Mouse (Mus musculus) left cerebral cortex, postnatal 10 days (tissue): ENCODE results near the gene Ranbp17. TPM values are rescaled to one million over a fixed set of nuclear protein-coding genes. Genes with fewer than 3 reads are reported as not detected.
A peak's percentile ranks its signal among the peaks of the same experiment; 100 is the strongest.

ENCODE experiments used
- DNase-seq, 2 experiments: peaks; one replicate each; pipeline ENCODE4 v3.0.0; 2021 to 2022; ENCODE audit warnings: low spot score in 2 of 2, mixed read lengths in 1 of 2; ENCODE audit errors: extremely low spot score in 1 of 2
- intact Hi-C: fragments of 180-260 bp; cut with DNase I; formaldehyde crosslinking; loops from one replicate; pipeline ENCODE4 v1.15.1; 2025
- total RNA-seq, 2 experiments: library from RNA; stranded (reverse); gene quantifications; 2 replicates each; pipeline ENCODE4 v1.2.3; 2021

Ranbp17 gene
- total RNA-seq: 10 to 100 TPM in 1 of 2 experiments, 1 to 10 TPM in 1; 9.6 to 10.8 TPM

DNA sequence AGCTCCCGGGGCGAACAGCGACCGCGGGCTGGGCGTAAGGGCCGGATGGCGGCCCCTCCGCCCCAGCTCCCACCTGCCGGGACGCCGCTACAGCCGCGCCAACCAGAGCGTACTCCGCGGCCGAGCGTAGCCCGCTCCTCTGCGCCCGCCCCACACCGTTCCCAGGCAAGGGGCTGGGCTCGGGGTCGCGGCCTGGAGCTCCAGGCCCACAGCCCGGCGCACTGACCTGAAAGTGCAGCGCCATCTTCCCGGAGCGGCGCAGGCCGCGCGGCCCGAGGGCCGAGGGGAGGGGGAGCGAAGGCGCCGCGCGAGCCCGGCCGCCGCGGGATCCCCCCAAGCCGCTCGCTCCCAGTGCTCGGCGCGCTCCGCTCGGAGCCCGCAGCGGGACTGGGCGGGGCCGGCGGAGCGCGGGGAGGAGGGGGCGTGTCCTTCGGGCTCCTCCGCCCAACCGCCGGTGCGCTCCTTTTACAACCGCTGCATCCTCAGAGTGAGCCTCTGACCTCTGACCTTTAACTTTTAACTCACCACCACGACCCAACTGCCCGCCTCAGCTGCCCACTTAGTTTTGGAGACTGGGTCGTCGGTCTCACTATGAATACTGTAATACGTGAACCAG lies at the start of gene Ranbp17:
Gene Ranbp17 (minus strand): TSS at position 371 of the 616 bp plus-strand sequence.
- intact Hi-C loops: no loop called here
- peak; percentile 4 to 77 for DNase-seq

DNA sequence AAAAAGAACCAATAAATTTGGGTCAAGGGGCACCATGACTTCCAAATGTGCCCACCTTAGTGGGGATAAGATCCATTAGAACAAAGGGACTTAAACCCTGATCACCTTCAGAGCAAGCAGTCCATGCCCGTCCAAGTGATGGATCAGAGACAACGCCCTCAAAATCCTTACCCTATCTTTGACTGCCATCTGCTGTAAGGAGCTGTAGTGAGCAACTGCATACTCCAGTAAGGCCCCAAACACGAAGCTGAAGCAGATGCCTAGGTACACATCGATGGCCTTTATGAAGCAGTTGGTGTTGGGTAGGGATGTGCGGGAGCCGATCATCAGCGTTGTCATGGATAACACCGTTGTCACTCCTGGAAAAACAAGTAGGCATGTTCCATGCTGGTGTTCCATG lies 40.6 kb upstream of the Ranbp17 start:
- intact Hi-C loops: loop anchor here (5.0 kb wide), 1 partner anchor 377 kb away; no protein-coding TSS in a partner anchor
- peak in 1 of 2 experiments; percentile 9 for DNase-seq

GRCm38 (mm10) chr11:33550861-33551560 lies 37.5 kb upstream of the Ranbp17 start:
- intact Hi-C loops: loop anchor here (5.0 kb wide), 1 partner anchor 374 kb away; no protein-coding TSS in a partner anchor
- no peak for DNase-seq

GRCm38 (mm10) chr11:33547386-33547785 lies 33.8 kb upstream of the Ranbp17 start:
- intact Hi-C loops: no loop called here
- peak in 1 of 2 experiments; percentile 42 for DNase-seq

GRCm38 (mm10) chr11:33544945-33545344 lies 31.4 kb upstream of the Ranbp17 start:
- intact Hi-C loops: no loop called here
- no peak for DNase-seq

- intact Hi-C loops: no loop called here
- no peak for DNase-seq
Observed at GRCm38 (mm10) chr11:33544121-33544520, 30.6 kb upstream of the Ranbp17 start.

DNA sequence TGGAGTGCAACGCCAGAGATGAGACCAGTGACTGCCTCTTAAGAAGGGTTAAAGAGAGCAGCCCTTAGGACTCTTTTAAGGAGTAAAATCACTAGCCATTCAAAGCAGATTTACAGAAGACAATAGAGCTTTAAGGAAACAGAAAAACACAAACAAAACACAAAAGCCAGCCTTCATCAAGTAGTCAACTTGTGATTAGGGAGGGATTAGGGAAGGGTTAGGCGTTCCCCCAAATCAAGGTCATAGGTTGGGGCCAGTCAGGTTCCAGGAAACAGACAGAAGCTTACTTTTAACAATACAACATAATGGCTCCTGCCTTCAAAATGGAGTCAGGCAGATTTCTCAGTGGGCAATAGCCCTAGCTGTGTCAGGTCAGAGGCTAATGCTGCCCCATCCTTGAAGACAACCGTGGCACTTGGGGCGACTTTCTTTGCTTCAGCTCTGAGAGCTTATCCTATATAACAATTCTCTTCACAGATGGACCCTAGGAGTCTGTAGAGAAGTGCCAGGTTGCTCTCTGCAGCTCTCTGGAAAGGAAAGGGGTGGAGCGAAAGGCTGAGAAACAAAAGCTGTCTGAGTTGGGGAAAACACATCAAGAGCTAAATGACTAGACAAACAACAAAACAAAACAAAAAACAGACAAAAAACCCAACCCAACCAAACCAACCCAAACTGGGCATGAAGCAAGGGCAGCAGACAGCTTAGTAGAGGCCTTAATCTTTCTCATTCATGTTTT lies 24.0 kb upstream of the Ranbp17 start:
- no peak for DNase-seq
- intact Hi-C loops: no loop called here

GRCm38 (mm10) chr11:33536636-33537035 lies 23.1 kb upstream of the Ranbp17 start:
- intact Hi-C loops: no loop called here
- DNase-seq: no peak

- no peak for DNase-seq
- intact Hi-C loops: no loop called here
Observed at GRCm38 (mm10) chr11:33534541-33534940, 21.0 kb upstream of the Ranbp17 start.

DNA sequence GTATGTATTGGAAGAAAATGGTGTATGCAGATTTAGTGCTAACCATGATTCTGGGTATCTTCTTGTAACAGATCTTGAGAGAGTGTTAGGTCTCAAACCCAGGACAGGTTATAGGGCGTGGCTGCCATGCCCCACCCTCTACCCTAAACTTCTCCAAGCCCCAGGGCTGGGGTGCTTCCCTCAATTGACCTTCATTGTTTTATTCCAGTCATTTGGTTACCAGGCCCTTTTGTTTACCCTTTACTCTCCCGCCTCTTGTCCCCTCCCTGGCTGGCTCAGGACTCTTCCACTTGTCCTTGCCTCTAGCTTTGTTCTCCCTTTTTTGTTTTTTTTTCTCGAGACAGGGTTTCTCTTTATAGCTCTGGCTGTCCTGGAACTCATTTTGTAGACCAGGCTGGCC lies 20.0 kb upstream of the Ranbp17 start:
- intact Hi-C loops: no loop called here
- no peak for DNase-seq

GRCm38 (mm10) chr11:33529576-33529975 lies 16.0 kb upstream of the Ranbp17 start:
- DNase-seq: no peak

DNA sequence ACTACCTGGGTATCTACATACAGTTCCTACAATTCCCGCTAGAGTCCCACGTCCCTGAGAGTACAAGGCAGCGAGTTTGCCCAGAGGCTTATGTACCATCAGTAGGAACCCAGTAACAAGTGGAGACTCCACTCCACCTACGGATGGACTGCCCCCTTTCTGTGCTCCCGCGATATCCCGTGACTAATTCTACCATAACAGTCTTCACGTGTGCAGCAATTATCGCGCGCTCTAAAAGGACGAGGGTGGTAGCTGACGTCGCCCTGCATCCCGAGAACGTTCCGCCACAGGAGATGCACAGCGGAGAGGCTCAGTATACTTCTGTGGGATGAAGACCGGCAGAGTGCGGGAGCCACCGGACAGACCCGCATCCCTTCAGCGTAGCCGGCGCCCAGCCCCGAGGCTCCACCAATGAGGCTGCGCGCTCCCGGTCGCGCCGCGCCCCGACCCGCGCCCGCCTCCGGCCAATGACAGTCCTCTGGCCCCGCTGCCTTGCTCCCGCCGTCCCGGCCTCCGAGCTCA lies 631 bp downstream of the Ranbp17 start:
- intact Hi-C loops: no loop called here
- peak; percentile 48 to 74 for DNase-seq

More at GRCm38 (mm10) chr11:33529576-33529975, 16.0 kb upstream of the Ranbp17 start:
- intact Hi-C loops: no loop called here

GRCm38 (mm10) chr11:33509401-33509800 lies 4.1 kb downstream of the Ranbp17 start:
- intact Hi-C loops: no loop called here
- DNase-seq: no peak

- no peak for DNase-seq
- intact Hi-C loops: no loop called here
Observed at GRCm38 (mm10) chr11:33485746-33486145, 27.8 kb downstream of the Ranbp17 start.

DNA sequence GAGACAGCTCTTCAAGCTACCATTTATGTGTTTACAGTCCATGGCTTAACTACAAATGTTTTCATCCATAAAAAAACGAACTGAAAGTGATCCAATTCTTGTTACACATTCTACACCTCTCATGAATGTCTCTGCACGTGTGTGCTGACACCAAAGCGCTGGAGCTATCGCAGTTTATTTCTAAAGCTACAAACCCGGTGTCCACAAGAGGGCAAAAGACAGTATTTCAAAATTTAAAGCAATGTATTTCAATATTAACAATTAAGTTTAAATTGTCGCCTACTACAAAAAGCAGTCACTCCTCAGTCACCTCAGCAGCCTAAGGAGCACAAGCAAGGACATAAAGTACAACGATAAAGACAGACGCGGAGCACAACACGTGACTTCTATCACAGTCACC lies 33.1 kb downstream of the Ranbp17 start:
- intact Hi-C loops: no loop called here
- DNase-seq: no peak

- no peak for DNase-seq
- intact Hi-C loops: no loop called here
Observed at GRCm38 (mm10) chr11:33479209-33479608, 34.3 kb downstream of the Ranbp17 start.

DNA sequence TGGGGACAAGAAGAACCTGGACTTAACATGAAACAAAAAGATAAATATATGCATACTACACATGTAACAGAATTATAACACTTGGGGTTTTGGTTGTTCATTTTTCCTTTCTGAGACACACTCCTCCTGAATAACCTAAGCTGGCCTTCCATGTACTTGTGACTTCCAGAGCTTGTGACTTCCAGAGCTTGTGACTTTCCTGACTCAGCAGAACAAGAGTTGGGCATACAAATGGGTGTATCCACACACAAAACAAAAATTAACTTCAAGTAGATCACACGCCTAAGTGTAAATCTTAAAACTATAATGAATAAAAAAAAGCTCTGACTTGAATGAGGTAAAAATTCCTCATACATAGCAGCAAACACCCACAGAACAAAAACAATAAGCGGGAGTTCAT lies 36.9 kb downstream of the Ranbp17 start:
- intact Hi-C loops: no loop called here

DNA sequence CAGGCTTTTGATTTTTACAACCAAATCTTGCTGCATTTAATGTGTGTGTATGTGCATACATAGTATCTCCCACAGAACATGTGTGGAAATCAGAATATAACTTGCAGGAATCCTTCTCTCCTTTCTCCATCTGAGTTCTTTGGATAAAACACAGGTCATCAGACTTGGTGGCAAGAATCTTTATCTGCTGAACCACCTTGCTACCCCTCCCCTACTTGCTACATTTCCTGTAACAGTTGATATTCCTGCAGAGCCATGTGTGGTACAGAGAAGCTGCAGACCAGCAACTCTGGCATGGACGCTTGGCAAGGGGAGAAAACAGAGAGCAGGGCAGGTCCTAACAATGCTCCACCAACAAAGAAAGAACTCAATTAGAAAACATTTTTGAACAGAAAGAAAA lies 52.4 kb downstream of the Ranbp17 start:
- intact Hi-C loops: no loop called here
- DNase-seq: no peak

More for the DNA sequence above, 36.9 kb downstream of the Ranbp17 start:
- no peak for DNase-seq

DNA sequence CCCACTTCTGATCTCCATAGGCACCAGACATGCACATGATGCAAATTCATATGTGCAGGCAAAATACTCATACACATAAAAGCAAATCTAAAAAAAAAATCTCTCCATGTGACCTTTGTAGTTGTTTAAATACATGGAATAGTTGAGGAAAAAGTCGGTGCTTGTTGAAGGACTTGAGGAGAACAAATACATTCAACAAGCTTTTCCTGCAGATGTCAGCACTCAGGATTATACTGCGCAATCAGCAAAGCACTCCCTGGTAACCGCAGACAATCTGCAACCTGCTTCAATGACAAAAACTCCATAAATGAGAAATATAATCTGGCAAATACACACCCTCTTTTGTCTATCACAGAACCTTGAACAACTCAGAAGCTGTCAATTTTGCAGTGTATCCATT lies 59.5 kb downstream of the Ranbp17 start:
- DNase-seq: no peak
- intact Hi-C loops: no loop called here
